Mouse (Mus musculus): ENCODE data around the gene Ppfibp1.

GRCm38 (mm10) chr6:147023568-147023967 is 135.3 kb downstream of the Ppfibp1 start:
- TF ChIP-seq POLR2A (IDR thresholded peaks at IDR 0.05; ENCODE audit: insufficient read depth, low read length) (no peak), CTCF (IDR thresholded peaks at IDR 0.05; ENCODE audit: low read depth, low read length) (no peak), EP300 (IDR thresholded peaks at IDR 0.05; ENCODE audit: insufficient read depth, low read depth, low read length) (no peak)
